Mouse (Mus musculus): ENCODE data around the gene Rangap1. TPM values are rescaled to one million over a fixed set of nuclear protein-coding genes. Genes with fewer than 3 reads are reported as not detected.

Gene Rangap1
- polyA plus RNA-seq, 1 experiment from 2014 or later: 75.9 TPM

DNA sequence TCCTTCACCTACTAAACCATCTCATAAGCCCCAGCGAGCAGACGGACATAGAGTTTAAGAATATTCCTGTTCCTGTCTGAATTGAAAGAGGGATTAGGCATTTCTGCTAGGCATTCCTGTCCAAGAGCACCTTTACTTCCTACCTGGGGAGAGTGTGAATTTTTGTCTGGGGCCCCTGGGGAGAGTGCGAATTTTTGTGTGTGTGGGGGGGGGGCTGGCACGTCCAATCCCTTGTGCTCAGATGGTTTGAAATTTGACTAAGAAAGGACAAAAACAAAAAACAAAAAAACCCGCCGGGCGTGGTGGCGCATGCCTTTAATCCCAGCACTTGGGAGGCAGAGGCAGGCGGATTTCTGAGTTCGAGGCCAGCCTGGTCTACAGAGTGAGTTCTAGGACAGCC is 82.0 kb downstream of the Rangap1 start:
- Histone ChIP-seq H3K27ac (ENCODE audit: low read length) (no peak overlapping the region), H3K4me3 (ENCODE audit: low read length) (peak overlapping the region; percentile 93), H3K36me3 (ENCODE audit: control insufficient read depth, insufficient read depth) (peaks cover under 1% of the 10 kb centered on the region; the same call in 1 of the 2 replicates), H3K9me3 (replicated peaks; ENCODE audit: control insufficient read depth, low read length) (no peaks in the 10 kb centered on the region), H3K9ac (ENCODE audit: low read length) (no peak overlapping the region), H3K27me3 (ENCODE audit: control insufficient read depth, insufficient read depth, low read length) (no peaks in the 10 kb centered on the region), H3K4me1 (ENCODE audit: control insufficient read depth, insufficient read depth, low read length) (peaks cover 8% of the 10 kb centered on the region), H3K4me2 (ENCODE audit: low read depth, low read length) (peak overlapping the region; percentile 96)
- WGBS: 58% methylated on average over 10 of the region's 10 CpGs
- no peak for ATAC-seq (replicated peaks; ENCODE audit: extremely low read depth, insufficient read depth, low FRiP score)

DNA sequence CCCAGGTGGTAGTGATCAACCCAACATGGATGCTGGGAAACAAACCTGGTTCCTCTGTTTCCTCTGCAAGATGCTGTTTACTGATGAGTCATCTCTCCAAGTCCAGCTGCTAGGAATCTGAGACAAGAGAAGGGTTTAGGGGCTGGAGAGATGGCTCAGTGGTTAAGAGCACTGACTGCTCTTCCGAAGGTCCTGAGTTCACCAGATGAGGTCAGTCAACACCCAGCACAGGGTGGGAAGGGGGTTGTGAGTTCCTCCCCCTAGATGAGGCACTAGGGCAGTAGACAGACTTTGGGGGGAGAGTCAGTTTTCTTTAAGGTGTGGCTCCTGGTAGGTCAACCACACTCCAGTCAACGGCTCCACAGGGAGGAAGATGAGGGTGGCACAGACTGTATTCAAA is 83.6 kb downstream of the Rangap1 start:
- WGBS: 88% methylated on average over 2 of the region's 2 CpGs
- no peak for ATAC-seq (replicated peaks; ENCODE audit: extremely low read depth, insufficient read depth, low FRiP score)
- Histone ChIP-seq H3K27me3 (ENCODE audit: control insufficient read depth, insufficient read depth, low read length) (no peaks in the 10 kb centered on the region), H3K4me2 (ENCODE audit: low read depth, low read length) (no peak overlapping the region), H3K9ac (ENCODE audit: low read length) (no peak overlapping the region), H3K36me3 (ENCODE audit: control insufficient read depth, insufficient read depth) (no peaks in the 10 kb centered on the region), H3K27ac (ENCODE audit: low read length) (no peak overlapping the region), H3K4me1 (ENCODE audit: control insufficient read depth, insufficient read depth, low read length) (peaks cover 8% of the 10 kb centered on the region), H3K4me3 (ENCODE audit: low read length) (no peak overlapping the region), H3K9me3 (replicated peaks; ENCODE audit: control insufficient read depth, low read length) (no peaks in the 10 kb centered on the region)

Other genes with a start within 250 kb of the Rangap1 start
- 11.5 and 12.2 TPM in 2 replicates for gene Ep300, start 160.2 kb downstream of the Rangap1 start, polyA plus RNA-seq (2015; fragmentation: Nextera tagmentation; extraction: Ambion mirVana)
- 16.9 and 17.4 TPM in 2 replicates for gene L3mbtl2, start 81.6 kb downstream of the Rangap1 start, polyA plus RNA-seq (2015; fragmentation: Nextera tagmentation; extraction: Ambion mirVana)
- 1.2 and 1.7 TPM in 2 replicates for gene Chadl, start 48.2 kb downstream of the Rangap1 start, polyA plus RNA-seq (2015; fragmentation: Nextera tagmentation; extraction: Ambion mirVana)
- 18.0 and 19.2 TPM in 2 replicates for gene Zc3h7b, start 473 bp downstream of the Rangap1 start, polyA plus RNA-seq (2015; fragmentation: Nextera tagmentation; extraction: Ambion mirVana)
- 23.2 and 25.1 TPM in 2 replicates for gene Tef, start 56.9 kb upstream of the Rangap1 start, polyA plus RNA-seq (2015; fragmentation: Nextera tagmentation; extraction: Ambion mirVana)
- 17.5 and 17.8 TPM in 2 replicates for gene Tob2, start 113.3 kb upstream of the Rangap1 start, polyA plus RNA-seq (2015; fragmentation: Nextera tagmentation; extraction: Ambion mirVana)
- gene Phf5a, start 126.4 kb upstream of the Rangap1 start, polyA plus RNA-seq (2015; fragmentation: Nextera tagmentation; extraction: Ambion mirVana): 98.6 and 103 TPM in 2 replicates
- gene Aco2, start 126.8 kb upstream of the Rangap1 start, polyA plus RNA-seq (2015; fragmentation: Nextera tagmentation; extraction: Ambion mirVana): 769 and 804 TPM in 2 replicates
- gene Polr3h, start 180.7 kb upstream of the Rangap1 start, polyA plus RNA-seq (2015; fragmentation: Nextera tagmentation; extraction: Ambion mirVana): 157 and 161 TPM in 2 replicates
- 5.4 and 6.1 TPM in 2 replicates for gene Csdc2, start 191.2 kb upstream of the Rangap1 start, polyA plus RNA-seq (2015; fragmentation: Nextera tagmentation; extraction: Ambion mirVana)
- 22.4 and 24.3 TPM in 2 replicates for gene Pmm1, start 215.4 kb upstream of the Rangap1 start, polyA plus RNA-seq (2015; fragmentation: Nextera tagmentation; extraction: Ambion mirVana)
- not detected in 2 replicates for gene 1700029P11Rik, start 235.0 kb upstream of the Rangap1 start, polyA plus RNA-seq (2015; fragmentation: Nextera tagmentation; extraction: Ambion mirVana)
- 76.8 and 113 TPM in 2 replicates for gene Xrcc6, start 242.3 kb upstream of the Rangap1 start, polyA plus RNA-seq (2015; fragmentation: Nextera tagmentation; extraction: Ambion mirVana)